Comparison of ENCODE assay signal across 8 mouse cellular contexts in genomic region chr11:17952791-17953190, GRCm38 (mm10). TPM values are rescaled to one million over a fixed set of nuclear protein-coding genes. Genes with fewer than 3 reads are reported as not detected.
DNase-seq lines count a peak whose midpoint lies in the region; ATAC-seq and TF ChIP-seq lines count a peak whose summit lies in the region.

No protein-coding gene starts in this region.

- peak overlapping the region in 1 of 2 experiments; percentile 95; a peak in 3 of 4 replicates for H3K27ac ChIP-seq in heart, embryonic 14.5 days (replicated peaks in 1 of 2; ENCODE audit: control insufficient read depth in 1 of 2, insufficient read depth in 1 of 2, low read depth in 2 of 2, low read length in 2 of 2)
- H3K27ac ChIP-seq in MEL (ENCODE audit: control insufficient read depth, low read depth, low read length) = peak overlapping the region; percentile 90
- no peak overlapping the region for H3K27ac ChIP-seq in hindbrain, embryonic 11.5 days (ENCODE audit: low read depth, low read length)
- no peak overlapping the region for H3K27ac ChIP-seq in midbrain, embryonic 11.5 days (ENCODE audit: low read depth, low read length)

- H3K36me3 ChIP-seq in heart, embryonic 14.5 days (ENCODE audit: control insufficient read depth, insufficient read depth, low read length) = peaks cover 34% of the 10 kb centered on the region
- peaks cover 16 to 31% of the 10 kb centered on the region in 2 experiments for H3K36me3 ChIP-seq in MEL (ENCODE audit: control insufficient read depth in 1 of 2, insufficient read depth in 2 of 2, low read length in 2 of 2)
- peaks cover 3% of the 10 kb centered on the region; the same call in 1 of the 2 replicates for H3K36me3 ChIP-seq in hindbrain, embryonic 11.5 days (ENCODE audit: control insufficient read depth, insufficient read depth, low read length)
- peaks cover 4% of the 10 kb centered on the region; the same call in 1 of the 2 replicates for H3K36me3 ChIP-seq in midbrain, embryonic 11.5 days (ENCODE audit: control insufficient read depth, insufficient read depth, low read length)

- H3K4me1 ChIP-seq in heart, embryonic 14.5 days (ENCODE audit: control insufficient read depth in 2 of 2, insufficient read depth in 2 of 2, low read length in 2 of 2) = 0 out of 4 replicates have a peak, but pooled peaks cover 0 to 4% of the 10 kb centered on the region in 2 experiments
- peaks cover 4 to 6% of the 10 kb centered on the region in 2 experiments for H3K4me1 ChIP-seq in MEL (ENCODE audit: control insufficient read depth in 1 of 2, insufficient read depth in 2 of 2, low read length in 2 of 2)
- H3K4me1 ChIP-seq in hindbrain, embryonic 11.5 days (replicated peaks; ENCODE audit: control insufficient read depth, insufficient read depth, low read length) = no peaks in the 10 kb centered on the region
- H3K4me1 ChIP-seq in midbrain, embryonic 11.5 days (ENCODE audit: control insufficient read depth, insufficient read depth, low read length) = no peaks in the 10 kb centered on the region

- no peaks in the 10 kb centered on the region for H3K27me3 ChIP-seq in heart, embryonic 14.5 days (ENCODE audit: control insufficient read depth, insufficient read depth, low read length)
- no peaks in the 10 kb centered on the region for H3K27me3 ChIP-seq in MEL (ENCODE audit: control insufficient read depth in 1 of 2, insufficient read depth in 2 of 2, low read length in 2 of 2)
- H3K27me3 ChIP-seq in hindbrain, embryonic 11.5 days (ENCODE audit: control insufficient read depth, insufficient read depth, low read length) = no peaks in the 10 kb centered on the region
- no peaks in the 10 kb centered on the region for H3K27me3 ChIP-seq in midbrain, embryonic 11.5 days (ENCODE audit: control insufficient read depth, insufficient read depth, low read length)

- no peak for TF ChIP-seq EP300 in MEL (IDR thresholded peaks at IDR 0.05; ENCODE audit: low read depth in 1 of 2, low read length in 2 of 2)

- H3K9ac ChIP-seq in heart, embryonic 14.5 days (ENCODE audit: low read length) = peak overlapping the region; percentile 91
- H3K9ac ChIP-seq in MEL (ENCODE audit: control insufficient read depth, low read depth, low read length, poor library complexity, severe bottlenecking) = peak overlapping the region; percentile 98
- peak overlapping the region; percentile 90 for H3K9ac ChIP-seq in hindbrain, embryonic 11.5 days (ENCODE audit: low read depth, low read length)
- H3K9ac ChIP-seq in midbrain, embryonic 11.5 days (ENCODE audit: low read length) = peak overlapping the region; percentile 98

- peak overlapping the region; percentile 82 for H3K4me2 ChIP-seq in heart, embryonic 14.5 days (ENCODE audit: low read length)
- peak overlapping the region; percentile 55 for H3K4me2 ChIP-seq in hindbrain, embryonic 11.5 days (replicated peaks; ENCODE audit: low read depth, low read length)
- H3K4me2 ChIP-seq in midbrain, embryonic 11.5 days = peak overlapping the region; percentile 72

- DNase-seq in heart, postnatal 10 days = no peak
- no peak for DNase-seq in MEL (ENCODE audit: low read depth, low spot score)
- no peak for DNase-seq in hindbrain, embryonic 11.5 days (ENCODE audit: low spot score)
- no peak for DNase-seq in midbrain, embryonic 11.5 days (ENCODE audit: low spot score, missing footprints)
- DNase-seq in right cerebral cortex, postnatal 36 days (ENCODE audit: low spot score in 2 of 2) = no peak
- no peak for DNase-seq in thymus, postnatal 36 days
- no peak for DNase-seq in kidney, adult 9 months

- whole genome bisulfite sequencing in heart, embryonic 14.5 days = 1% methylated on average over 3 of the region's 3 CpGs
- 3% methylated on average over 3 of the region's 3 CpGs for WGBS in hindbrain, embryonic 11.5 days
- 3% methylated on average over 3 of the region's 3 CpGs for WGBS in midbrain, embryonic 11.5 days

- peak overlapping the region; percentile 90 to 97; a peak in 3 of 4 replicates for H3K4me3 ChIP-seq in heart, embryonic 14.5 days (ENCODE audit: control insufficient read depth in 1 of 2, insufficient read depth in 1 of 2, low read depth in 1 of 2, low read length in 2 of 2)
- peak overlapping the region; percentile 80 to 99 for H3K4me3 ChIP-seq in MEL (ENCODE audit: control insufficient read depth in 1 of 2, insufficient read depth in 1 of 2, low read depth in 2 of 2, low read length in 2 of 2)
- peak overlapping the region; percentile 98 for H3K4me3 ChIP-seq in hindbrain, embryonic 11.5 days (ENCODE audit: low read depth, low read length)
- H3K4me3 ChIP-seq in midbrain, embryonic 11.5 days (ENCODE audit: low read depth, low read length) = peak overlapping the region; percentile 77

- TF ChIP-seq POLR2A in MEL (IDR thresholded peaks at IDR 0.05; ENCODE audit: control insufficient read depth in 1 of 2, insufficient read depth in 1 of 2, low read depth in 1 of 2, low read length in 2 of 2, poor library complexity in 1 of 2) = no peak

- H3K79me2 ChIP-seq in MEL (ENCODE audit: control insufficient read depth, insufficient read depth, low read length, poor library complexity) = peaks cover 17% of the 10 kb centered on the region

- no peak for ATAC-seq in heart, embryonic 14.5 days (ENCODE audit: insufficient number of reproducible peaks, insufficient read depth, low FRiP score, low read depth)
- no peak for ATAC-seq in hindbrain, embryonic 11.5 days (ENCODE audit: low FRiP score)
- ATAC-seq in midbrain, embryonic 11.5 days (ENCODE audit: low FRiP score) = no peak

- TF ChIP-seq RAD21 in MEL (IDR thresholded peaks at IDR 0.05; ENCODE audit: low read depth, low read length) = no peak

- H3K9me3 ChIP-seq in heart, embryonic 14.5 days (ENCODE audit: control insufficient read depth, low read length) = no peaks in the 10 kb centered on the region
- H3K9me3 ChIP-seq in MEL (replicated peaks; ENCODE audit: insufficient read depth, low read length) = no peaks in the 10 kb centered on the region
- H3K9me3 ChIP-seq in hindbrain, embryonic 11.5 days (ENCODE audit: control insufficient read depth, low read length) = no peaks in the 10 kb centered on the region
- H3K9me3 ChIP-seq in midbrain, embryonic 11.5 days (ENCODE audit: control insufficient read depth, low read length) = no peaks in the 10 kb centered on the region

- intact Hi-C loops in heart, postnatal 10 days (cut with DNase I) = loop anchor here (5.0 to 10.0 kb wide), 3 partner anchors 265 to 1072 kb away; no protein-coding TSS in a partner anchor

- TF ChIP-seq CTCF in MEL (IDR thresholded peaks at IDR 0.05 in 2 of 3, conservative IDR thresholded peaks at IDR 0.05 in 1 of 3; ENCODE audit: control insufficient read depth in 1 of 3, insufficient read depth in 1 of 3, low read depth in 2 of 3, low read length in 3 of 3, poor library complexity in 1 of 3, severe bottlenecking in 1 of 3) = no peak

TF ChIP-seq in MEL, 35 proteins besides CTCF, POLR2A, EP300 and RAD21:
- TF ChIP-seq MYC (IDR thresholded peaks at IDR 0.05; ENCODE audit: low read depth, low read length) = no peak
- TF ChIP-seq ZC3H11A (IDR thresholded peaks at IDR 0.05; ENCODE audit: low read depth, low read length) = no peak
- TF ChIP-seq JUND (IDR thresholded peaks at IDR 0.05; ENCODE audit: low read depth, low read length) = no peak
- TF ChIP-seq POLR2AphosphoS5 (IDR thresholded peaks at IDR 0.05; ENCODE audit: borderline replicate concordance, low read depth, low read length) = no peak
- TF ChIP-seq KAT2A (conservative IDR thresholded peaks at IDR 0.05; ENCODE audit: low read depth, low read length) = no peak
- TF ChIP-seq CHD1 (IDR thresholded peaks at IDR 0.05; ENCODE audit: low read depth, low read length) = no peak

RNA-seq across cellular contexts. Expression of gene Etaa1, which starts 0.9 kb away (rescaled TPM):
- 8.5 and 8.7 TPM in 2 replicates for polyA plus RNA-seq in heart, embryonic 14.5 days (2014; fragmentation: Nextera tagmentation; extraction: Ambion mirVana)
- 1 to 10 TPM; 3.9 to 5.1 TPM for total RNA-seq in heart, postnatal 10 days (2021)
- total RNA-seq in MEL (2012; rRNA removed) = 13.8 and 14.0 TPM in 2 replicates
- 1 to 10 TPM in 1 of 2 experiments, not detected in 1; 7.7 TPM for polyA plus RNA-seq in MEL (2012; ENCODE audit: insufficient read depth in 1 of 2, insufficient read length in 2 of 2, low read depth in 1 of 2, low replicate concordance in 2 of 2, missing spikeins in 1 of 2)
- 19.0 and 19.5 TPM in 2 replicates for polyA plus RNA-seq in hindbrain, embryonic 11.5 days (2014; fragmentation: Nextera tagmentation; extraction: Ambion mirVana)
- 21.9 and 22.5 TPM in 2 replicates for polyA plus RNA-seq in midbrain, embryonic 11.5 days (2014; fragmentation: Nextera tagmentation; extraction: Ambion mirVana)
